Mouse (Mus musculus) stomach, postnatal 0 days (tissue): ENCODE measurements at regions not wholly inside any gene's neighbourhood (a gene's known extent, or its start where the extent isn't known, plus 50 kb on each side); places are given as distances from the start of the nearest gene placed in this dataset.

Experiments used
- ATAC-seq: fragments of 200-750 bp; cut with Nextera tagmentation; 2 replicates; pipeline ENCODE4 v1.8.0; 2017; ENCODE audit not compliant: low FRiP score, low TSS enrichment
- DNase-seq: peaks from one replicate; pipeline ENCODE4 v3.0.0-alpha.2; 2016; ENCODE audit warnings: low spot score
- H3K27ac ChIP-seq: fragments of 300-500 bp; sonication (generic); replicated peaks from 2 replicates; pipeline ENCODE4 v1.5.1; 2014; ENCODE audit warnings: mild to moderate bottlenecking, control low read depth
- H3K27me3 ChIP-seq: fragments of 300-500 bp; sonication (generic); 2 replicates; pipeline ENCODE4 v1.6.1; 2014; ENCODE audit warnings: low read length; ENCODE audit not compliant: control insufficient read depth, insufficient read depth
- H3K36me3 ChIP-seq: fragments of 300-500 bp; sonication (generic); 2 replicates; pipeline ENCODE4 v1.6.1; 2014; ENCODE audit warnings: low read length, mixed read lengths; ENCODE audit not compliant: control insufficient read depth, insufficient read depth
- H3K4me1 ChIP-seq: fragments of 300-500 bp; sonication (generic); replicated peaks from 2 replicates; pipeline ENCODE4 v1.6.1; 2014; ENCODE audit warnings: antibody characterized with exemption; ENCODE audit not compliant: control insufficient read depth, insufficient read depth
- H3K4me2 ChIP-seq: fragments of 300-500 bp; sonication (generic); replicated peaks from 2 replicates; pipeline ENCODE4 v1.6.1; 2014; ENCODE audit warnings: low read depth, mild to moderate bottlenecking, control low read depth, moderate library complexity
- H3K4me3 ChIP-seq: fragments of 300-500 bp; sonication (generic); 2 replicates; pipeline ENCODE4 v1.5.1; 2014; ENCODE audit warnings: low read depth, low read length, control low read depth
- H3K9ac ChIP-seq: fragments of 300-500 bp; sonication (generic); 2 replicates; pipeline ENCODE4 v1.6.1; 2014; ENCODE audit warnings: mild to moderate bottlenecking, low read length, control low read depth, mixed read lengths
- H3K9me3 ChIP-seq: fragments of 300-500 bp; sonication (generic); 2 replicates; pipeline ENCODE4 v1.6.1; 2016; ENCODE audit warnings: low read length; ENCODE audit not compliant: control insufficient read depth
- CTCF ChIP-seq: IDR thresholded peaks from 2 replicates; pipeline ENCODE4 v1.5.1; 2016; ENCODE audit warnings: antibody characterized with exemption, low read depth, mild to moderate bottlenecking, moderate library complexity
- EP300 ChIP-seq: optimal IDR thresholded peaks from 2 replicates; pipeline ENCODE3; 2016; ENCODE audit warnings: antibody characterized with exemption
- WGBS: fragments of 180-500 bp; shearing (Covaris S2); extraction: QIAGEN DNeasy Blood & Tissue Kit; methylation state at CpG from one replicate; pipeline ENCODE4 v1.1.7; 2014; 5-methylcytosine and 5-hydroxymethylcytosine counted together

GRCm38 (mm10) chr5:62466802-62467201 is 299.2 kb downstream of the Arap2 start:
- no peak overlapping the region for H3K27ac ChIP-seq
- no peak for DNase-seq
- H3K9ac ChIP-seq: no peak overlapping the region
- ATAC-seq: no peak
- H3K4me1 ChIP-seq: no peaks in the 10 kb centered on the region
- H3K27me3 ChIP-seq: no peaks in the 10 kb centered on the region
- H3K4me2 ChIP-seq: no peak overlapping the region
- H3K36me3 ChIP-seq: no peaks in the 10 kb centered on the region
- no peaks in the 10 kb centered on the region for H3K9me3 ChIP-seq
- TF ChIP-seq EP300 (no peak), CTCF (peak; percentile 43)
- H3K4me3 ChIP-seq: no peak overlapping the region
- 69% methylated on average over 1 of the region's 1 CpGs for WGBS

DNA sequence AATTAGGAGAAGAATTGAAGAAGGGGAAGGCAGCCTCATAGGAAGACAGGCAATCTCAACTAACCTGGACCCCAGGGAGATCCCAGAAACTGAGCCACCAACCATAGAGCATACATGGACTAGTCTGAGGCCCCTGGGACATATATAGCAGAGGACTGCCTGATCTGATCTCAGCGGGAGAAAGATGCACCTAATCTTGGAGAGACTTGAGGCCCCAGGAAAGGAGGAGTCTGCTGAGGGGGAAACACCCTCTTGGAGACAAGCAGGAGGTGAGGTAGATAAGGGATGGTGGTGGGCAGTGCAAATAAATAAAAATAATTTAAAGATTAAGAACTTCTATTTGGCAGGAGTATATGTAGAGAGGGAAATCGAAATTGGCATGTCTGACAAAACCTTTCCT is 303.4 kb downstream of the Arap2 start:
- ATAC-seq (no peak), DNase-seq (no peak)
- H3K4me1 ChIP-seq: no peaks in the 10 kb centered on the region
- H3K9me3 ChIP-seq: no peaks in the 10 kb centered on the region
- H3K27me3 ChIP-seq: no peaks in the 10 kb centered on the region
- H3K4me2 ChIP-seq: no peak overlapping the region
- H3K4me3 ChIP-seq: no peak overlapping the region
- TF ChIP-seq EP300 (no peak), CTCF (no peak)
- no peak overlapping the region for H3K9ac ChIP-seq
- no peak overlapping the region for H3K27ac ChIP-seq
- no peaks in the 10 kb centered on the region for H3K36me3 ChIP-seq
- 66% methylated on average over 2 of the region's 2 CpGs for WGBS
